Mouse (Mus musculus): Measurements from ENCODE around the gene Ncapg. TPM values are rescaled to one million over a fixed set of nuclear protein-coding genes. Genes with fewer than 3 reads are reported as not detected.

Gene Ncapg
- total RNA-seq, 2 experiments from 2014 or later, result 4.7 to 7.7 TPM

GRCm38 (mm10) chr5:45691678-45692077 lies 22.0 kb downstream of the Ncapg start:
- DNase-seq, result no peak

- no peak for DNase-seq
Measured at GRCm38 (mm10) chr5:45706811-45707210, 37.1 kb downstream of the Ncapg start.

- no peak for DNase-seq
Measured at GRCm38 (mm10) chr5:45709653-45710052, 39.9 kb downstream of the Ncapg start.

- no peak for DNase-seq
Measured at GRCm38 (mm10) chr5:45718848-45719488, 49.2 kb downstream of the Ncapg start.

DNA sequence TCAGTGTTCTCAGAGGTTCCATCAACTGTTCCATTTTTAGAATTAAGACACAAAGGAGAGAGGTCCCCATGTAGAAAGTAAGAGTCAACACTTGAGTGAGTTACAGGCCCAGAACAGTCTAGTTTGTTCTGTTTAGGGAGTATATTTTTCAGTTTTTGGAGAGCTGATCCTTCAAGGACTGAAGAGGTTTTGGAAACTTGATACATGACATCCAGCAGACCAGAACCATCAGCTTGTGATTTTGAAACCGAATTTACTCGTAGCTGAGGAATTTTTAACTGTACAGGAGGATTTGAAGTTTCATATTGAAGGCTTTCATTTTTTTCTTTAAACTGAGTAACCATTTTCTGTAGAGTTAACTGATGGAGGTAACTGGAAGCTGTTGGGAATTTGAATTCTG lies 64.0 kb downstream of the Ncapg start:
- no peak for DNase-seq

- no peak for DNase-seq
Measured at GRCm38 (mm10) chr5:45737911-45738310, 68.2 kb downstream of the Ncapg start.

Other genes with a start within 250 kb of the Ncapg start
- gene Qdpr, start 219.7 kb upstream of the Ncapg start, total RNA-seq (2021), result 100 to 1,000 TPM; 106 to 125 TPM
- not detected for gene Clrn2, start 216.2 kb upstream of the Ncapg start, total RNA-seq (2021)
- 10 to 100 TPM; 70.1 to 84.7 TPM for gene Lap3, start 176.5 kb upstream of the Ncapg start, total RNA-seq (2021)
- 10 to 100 TPM; 38.0 to 38.8 TPM for gene Med28, start 149.7 kb upstream of the Ncapg start, total RNA-seq (2021)
- 1 to 10 TPM; 2.0 to 2.3 TPM for gene Fam184b, start 30.3 kb upstream of the Ncapg start, total RNA-seq (2021)
- gene Lcorl, start 187.7 kb downstream of the Ncapg start, total RNA-seq (2021), result 10 to 100 TPM; 12.0 to 12.8 TPM

Measured in gastrocnemius, postnatal 10 days (tissue).